Mouse (Mus musculus) lung, postnatal 0 days (tissue): Measurements from ENCODE around the gene Fars2. TPM values are rescaled to one million over a fixed set of nuclear protein-coding genes. Genes with fewer than 3 reads are reported as not detected.
"Not testable (repeated sequence)": the region's sequence is repeated elsewhere in the genome, so short reads cannot be mapped to it uniquely, and the experiment has no call there.

Experiments used
- ATAC-seq: fragments of 200-750 bp; cut with Nextera tagmentation; 2 replicates; pipeline ENCODE4 v1.8.0; 2017; ENCODE audit warnings: moderate library complexity
- DNase-seq: peaks from one replicate; pipeline ENCODE4 v3.0.0-alpha.2; 2016; ENCODE audit warnings: low spot score
- H3K27ac ChIP-seq: fragments of 300-500 bp; sonication (generic); 2 replicates; pipeline ENCODE4 v1.5.1; 2014; ENCODE audit warnings: antibody characterized with exemption, mild to moderate bottlenecking, low read length, mixed read lengths
- H3K27me3 ChIP-seq: fragments of 300-500 bp; sonication (generic); replicated peaks from 2 replicates; pipeline ENCODE4 v1.6.1; 2014; ENCODE audit warnings: low read length, mixed read lengths; ENCODE audit not compliant: insufficient read depth
- H3K36me3 ChIP-seq: fragments of 300-500 bp; sonication (generic); 2 replicates; pipeline ENCODE4 v1.6.1; 2014; ENCODE audit warnings: low read length, mixed read lengths; ENCODE audit not compliant: insufficient read depth
- H3K4me1 ChIP-seq: fragments of 300-500 bp; sonication (generic); 2 replicates; pipeline ENCODE4 v1.6.1; 2014; ENCODE audit warnings: antibody characterized with exemption, low read depth, low read length, mixed read lengths; ENCODE audit not compliant: insufficient read depth
- H3K4me2 ChIP-seq: fragments of 300-500 bp; sonication (generic); replicated peaks from 2 replicates; pipeline ENCODE4 v1.6.1; 2014; ENCODE audit warnings: low read depth, mild to moderate bottlenecking, low read length, moderate library complexity, mixed read lengths
- H3K4me3 ChIP-seq: fragments of 300-500 bp; sonication (generic); 2 replicates; pipeline ENCODE4 v1.5.1; 2014; ENCODE audit warnings: low read depth, low read length
- H3K9ac ChIP-seq: fragments of 300-500 bp; sonication (generic); replicated peaks from 2 replicates; pipeline ENCODE4 v1.6.1; 2014; ENCODE audit warnings: low read depth, mild to moderate bottlenecking
- H3K9me3 ChIP-seq: fragments of 300-500 bp; sonication (generic); 2 replicates; pipeline ENCODE4 v1.6.1; 2016; ENCODE audit warnings: low read length, mixed read lengths
- CTCF ChIP-seq: IDR thresholded peaks from 2 replicates; pipeline ENCODE4 v1.5.1; 2016; ENCODE audit warnings: antibody characterized with exemption, mild to moderate bottlenecking
- EP300 ChIP-seq: IDR thresholded peaks from 2 replicates; pipeline ENCODE4 v1.6.1; 2016; ENCODE audit warnings: antibody characterized with exemption, mild to moderate bottlenecking, control low read depth
- WGBS: fragments of 180-500 bp; shearing (Covaris S2); extraction: QIAGEN DNeasy Blood & Tissue Kit; methylation state at CpG from one replicate; pipeline ENCODE4 v1.1.7; 2014; 5-methylcytosine and 5-hydroxymethylcytosine counted together
- polyA plus RNA-seq: library from polyadenylated mRNA; unstranded; fragments of >200 nt; fragmentation: Nextera tagmentation; extraction: Ambion mirVana; gene quantifications from 2 replicates; pipeline ENCODE4 v1.2.1, GENCODE M21; 2015

The Fars2 gene
- polyA plus RNA-seq, 1 experiment from 2014 or later = 33.2 TPM

DNA sequence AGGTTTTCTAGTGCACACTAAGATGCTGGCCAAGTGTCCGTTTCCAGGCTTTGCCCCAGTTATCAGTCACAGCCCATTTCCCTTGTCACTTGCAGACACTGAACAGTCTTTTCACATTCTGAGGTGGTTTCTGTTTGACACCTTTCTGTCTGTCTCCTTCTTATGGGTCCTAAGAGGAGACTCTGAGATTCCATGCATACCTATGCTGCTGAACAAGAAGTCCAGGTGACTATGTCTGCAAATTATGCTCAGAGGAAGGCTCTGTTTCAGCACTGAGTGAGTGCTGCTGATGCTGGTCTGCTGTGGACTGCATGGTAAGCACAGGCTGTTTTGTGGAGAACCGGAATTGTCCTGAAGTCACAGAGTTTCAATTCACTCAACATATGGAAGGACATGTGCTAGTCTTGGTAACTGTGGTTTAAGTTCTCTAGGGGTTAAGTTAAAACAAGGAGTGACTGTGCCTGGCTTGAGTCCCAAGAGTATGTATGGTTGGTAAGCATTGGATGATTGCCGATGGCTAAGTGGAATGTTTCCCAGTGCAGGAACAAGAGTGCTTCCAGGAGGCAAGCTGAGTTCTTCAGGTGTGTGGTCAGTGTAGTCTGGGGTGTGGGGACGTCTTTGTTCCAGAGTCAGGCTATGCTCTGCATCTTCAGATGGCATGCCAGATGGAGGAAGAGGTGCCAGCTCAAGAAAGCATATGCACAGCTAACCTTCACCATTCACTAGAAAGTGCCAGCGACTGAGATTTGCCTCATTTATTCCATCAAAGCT, 35.7 kb downstream of the Fars2 start:
- no peaks in the 10 kb centered on the region for H3K27me3 ChIP-seq
- 53% methylated on average over 5 of the region's 5 CpGs for WGBS
- peaks cover 6% of the 10 kb centered on the region; the same call in 1 of the 2 replicates for H3K4me1 ChIP-seq
- no peak overlapping the region; the same call in 1 of the 2 replicates for H3K4me2 ChIP-seq
- H3K9me3 ChIP-seq = no peaks in the 10 kb centered on the region
- H3K27ac ChIP-seq = 0 out of 2 replicates have a peak overlapping the region, but pooled peaks have one; percentile 20
- H3K9ac ChIP-seq = no peak overlapping the region
- H3K36me3 ChIP-seq = no peaks in the 10 kb centered on the region
- TF ChIP-seq EP300 (0 out of 2 replicates have a peak, but pooled peaks have one; percentile 6), CTCF (no peak)
- H3K4me3 ChIP-seq = no peak overlapping the region
- peak; percentile 87 for ATAC-seq
- DNase-seq = peak; percentile 74

DNA sequence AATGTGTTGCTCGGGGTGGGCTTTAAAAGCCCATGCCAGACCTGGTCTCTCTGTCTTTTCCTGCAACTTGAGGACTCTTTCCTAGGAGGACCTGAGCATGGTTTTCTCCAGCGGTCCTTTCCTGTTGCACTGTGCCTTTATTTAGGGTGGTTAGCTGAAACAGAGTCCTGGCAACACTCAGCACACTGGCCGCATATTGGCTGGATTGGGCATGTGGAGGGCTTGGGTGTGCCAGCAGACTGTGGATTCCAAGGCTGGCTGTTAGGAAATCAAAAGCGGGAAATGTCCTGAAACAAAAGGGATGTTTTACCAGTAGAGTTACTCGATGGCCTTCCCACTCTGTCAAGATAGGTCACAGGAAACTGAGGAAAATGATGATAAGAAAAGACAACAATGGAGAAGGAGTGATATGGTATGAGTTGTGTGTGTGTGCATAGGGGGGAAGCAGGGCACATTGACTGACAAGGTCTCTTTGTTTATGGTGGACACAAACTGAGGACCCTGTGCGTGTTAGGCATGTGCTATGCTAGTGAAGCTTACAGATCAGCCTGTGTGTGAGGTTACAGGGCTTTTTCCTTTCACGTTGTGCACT, 39.2 kb downstream of the Fars2 start:
- TF ChIP-seq CTCF = no peak
- no peak for TF ChIP-seq EP300

DNA sequence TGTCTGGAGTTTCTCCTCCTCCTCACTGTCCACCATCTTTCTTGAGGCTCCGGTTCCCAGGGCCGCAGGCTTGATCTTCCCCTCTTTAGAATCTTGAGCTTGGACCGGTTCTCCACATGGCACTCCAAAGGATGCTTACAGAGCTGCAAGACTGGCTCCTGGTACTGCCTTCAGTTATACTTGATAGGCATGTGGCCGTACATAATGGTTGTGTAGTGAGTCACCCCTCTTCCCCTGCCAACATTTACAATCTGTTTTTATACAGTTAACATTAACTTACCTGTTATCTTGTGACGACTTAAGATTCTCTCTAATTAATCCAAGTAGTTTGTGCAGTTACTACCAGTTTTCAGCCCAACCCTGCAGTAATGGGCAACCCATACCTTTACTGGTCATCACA, 46.2 kb downstream of the Fars2 start:
- ATAC-seq = no peak
- 69% methylated on average over 5 of the region's 5 CpGs for WGBS
- TF ChIP-seq CTCF (no peak), EP300 (no peak)

More for the DNA sequence above, 39.2 kb downstream of the Fars2 start:
- no peaks in the 10 kb centered on the region; the same call in 1 of the 2 replicates for H3K4me1 ChIP-seq
- H3K27ac ChIP-seq = no peak overlapping the region
- 67% methylated on average over 7 of the region's 7 CpGs for WGBS
- no peaks in the 10 kb centered on the region for H3K36me3 ChIP-seq
- H3K9ac ChIP-seq = no peak overlapping the region
- H3K9me3 ChIP-seq = no peaks in the 10 kb centered on the region
- no peaks in the 10 kb centered on the region for H3K27me3 ChIP-seq
- DNase-seq (no peak), ATAC-seq (no peak)
- no peak overlapping the region for H3K4me2 ChIP-seq
- no peak overlapping the region for H3K4me3 ChIP-seq

DNA sequence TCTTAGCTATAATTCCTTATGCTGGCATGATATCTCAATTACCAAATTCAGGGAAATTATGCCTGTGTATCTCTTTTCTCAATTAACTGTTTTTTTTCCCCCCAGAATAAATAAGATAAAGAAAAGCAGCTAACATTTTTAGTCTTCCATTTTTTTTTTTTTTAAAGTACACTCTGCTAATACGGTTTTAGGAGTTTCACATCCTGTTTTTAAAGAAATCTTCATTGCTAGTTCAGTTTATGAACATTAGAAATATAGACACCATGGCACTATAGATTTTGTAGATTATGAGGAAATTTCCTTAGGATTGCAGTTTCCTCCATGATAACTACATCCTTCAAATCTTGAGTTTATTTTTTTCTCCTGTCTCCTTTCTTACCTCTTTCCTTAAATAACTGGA, 46.7 kb downstream of the Fars2 start:
- Histone ChIP-seq H3K9me3 (no peaks in the 10 kb centered on the region), H3K27me3 (no peaks in the 10 kb centered on the region), H3K36me3 (no peaks in the 10 kb centered on the region), H3K4me1 (no peaks in the 10 kb centered on the region), H3K4me2 (no peak overlapping the region), H3K4me3 (no peak overlapping the region), H3K27ac (no peak overlapping the region), H3K9ac (no peak overlapping the region)
- WGBS = 64% methylated on average over 1 of the region's 1 CpGs
- no peak for ATAC-seq
- TF ChIP-seq CTCF (no peak), EP300 (no peak)
- no peak for DNase-seq

More for the DNA sequence above, 46.2 kb downstream of the Fars2 start:
- Histone ChIP-seq H3K4me1 (no peaks in the 10 kb centered on the region), H3K36me3 (no peaks in the 10 kb centered on the region), H3K9ac (no peak overlapping the region), H3K4me2 (no peak overlapping the region), H3K27ac (no peak overlapping the region), H3K27me3 (no peaks in the 10 kb centered on the region), H3K9me3 (no peaks in the 10 kb centered on the region), H3K4me3 (no peak overlapping the region)
- DNase-seq = no peak

DNA sequence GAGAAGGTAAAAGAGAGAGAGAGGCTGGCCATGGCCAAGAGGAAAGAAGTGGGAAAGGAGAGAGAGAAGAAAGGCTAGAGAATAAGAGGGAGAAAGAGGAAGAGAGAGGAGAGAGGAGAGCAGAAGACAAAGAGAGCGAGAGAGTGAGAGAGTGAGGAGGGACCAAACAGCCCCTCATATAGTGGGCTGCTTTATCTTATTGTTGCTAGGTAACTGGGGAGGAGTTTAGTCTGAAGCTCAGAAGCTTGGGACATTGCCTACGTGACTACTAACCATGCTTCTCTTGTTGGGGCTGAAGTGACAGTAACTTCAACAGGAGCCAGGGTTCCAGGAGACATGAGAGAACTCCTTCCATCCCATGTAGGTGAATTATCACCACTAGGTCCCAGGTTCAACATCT, 55.8 kb downstream of the Fars2 start:
- not testable (repeated sequence) for H3K9ac ChIP-seq, H3K4me3 ChIP-seq, H3K27me3 ChIP-seq, ATAC-seq, H3K4me2 ChIP-seq, H3K36me3 ChIP-seq, H3K27ac ChIP-seq, H3K4me1 ChIP-seq, H3K9me3 ChIP-seq, DNase-seq
- 68% methylated on average over 2 of the region's 2 CpGs for WGBS

DNA sequence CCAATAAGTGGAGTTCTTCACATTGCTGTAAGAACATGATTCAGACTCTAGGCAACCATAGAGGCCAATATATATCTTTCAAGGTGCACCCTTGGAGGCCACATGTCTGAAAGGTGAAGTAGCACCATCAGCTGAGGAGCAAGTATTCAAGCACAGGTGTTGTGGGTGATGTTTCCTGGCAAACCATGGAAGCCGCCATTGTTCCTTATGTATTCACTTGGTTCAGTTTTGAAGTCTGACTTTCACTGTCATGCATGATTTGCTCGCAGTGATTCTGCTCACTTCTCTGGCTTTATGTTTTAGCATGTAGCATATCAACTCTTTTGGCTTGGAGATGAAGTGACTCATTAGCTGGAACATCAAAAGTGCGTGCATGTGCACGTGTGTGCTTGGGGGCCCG, 56.9 kb downstream of the Fars2 start:
- ATAC-seq = no peak
- no peak for DNase-seq
- TF ChIP-seq EP300 (no peak), CTCF (no peak)
- no peak overlapping the region for H3K4me3 ChIP-seq
- H3K27ac ChIP-seq = no peak overlapping the region
- H3K36me3 ChIP-seq = no peaks in the 10 kb centered on the region
- H3K9ac ChIP-seq = no peak overlapping the region
- 98% methylated on average over 5 of the region's 5 CpGs for WGBS
- H3K4me2 ChIP-seq = no peak overlapping the region
- peaks cover 5% of the 10 kb centered on the region; the same call in 1 of the 2 replicates for H3K4me1 ChIP-seq
- H3K9me3 ChIP-seq = no peaks in the 10 kb centered on the region
- H3K27me3 ChIP-seq = no peaks in the 10 kb centered on the region
